Mouse (Mus musculus) urinary bladder, postnatal 14 days (tissue): ENCODE measurements around the gene Hmgcs2.

Source experiments
- DNase-seq: peaks from one replicate; pipeline ENCODE4 v3.0.0; 2021; ENCODE audit warnings: low spot score

Hmgcs2 gene

DNA sequence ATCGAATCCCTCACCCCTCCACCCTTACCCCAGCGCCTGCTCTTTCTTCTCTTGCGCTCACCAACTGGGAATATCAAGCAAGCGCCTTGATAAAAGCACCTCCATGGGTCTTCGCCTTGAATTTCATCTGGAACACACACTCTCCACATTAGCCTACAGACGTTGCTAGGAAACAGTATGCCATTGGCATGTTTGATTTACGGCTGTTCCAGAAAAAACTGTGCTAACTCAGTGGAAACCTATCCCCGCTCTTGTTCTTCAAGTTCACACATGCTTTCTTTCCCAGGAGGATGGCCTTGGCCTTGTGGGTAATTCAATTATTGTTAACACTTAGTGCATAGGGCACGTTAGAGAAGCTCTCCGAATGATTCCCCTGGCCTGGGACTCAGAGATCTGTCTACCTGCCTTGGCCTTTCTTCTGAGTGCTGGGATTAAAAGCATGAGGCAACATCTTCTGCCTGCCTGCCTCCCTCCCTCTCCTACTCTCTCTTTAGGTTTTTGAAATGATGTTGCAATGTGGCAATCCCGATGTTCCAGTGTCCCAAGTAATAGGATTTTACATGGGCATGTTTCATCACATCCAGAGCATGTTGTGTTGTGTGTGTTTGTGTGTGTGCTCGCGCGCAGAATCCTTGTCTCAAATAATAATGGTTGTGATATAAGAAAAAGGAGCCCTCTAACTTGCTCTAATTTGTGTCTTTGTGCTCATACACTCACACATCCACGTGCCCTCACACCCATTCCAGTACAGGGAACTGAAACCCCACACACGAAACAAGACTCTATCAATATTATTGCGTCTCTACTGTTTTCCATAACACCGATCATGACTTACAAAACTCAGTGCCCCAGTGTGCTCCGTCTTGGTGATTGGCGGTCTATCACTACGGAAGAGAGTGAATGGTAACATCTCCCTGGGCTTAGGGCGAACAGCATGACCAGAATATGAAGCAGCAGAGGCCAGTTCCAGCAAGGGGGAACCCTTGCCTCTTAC is 56.7 kb downstream of the Hmgcs2 start:
- DNase-seq, result no peak

DNA sequence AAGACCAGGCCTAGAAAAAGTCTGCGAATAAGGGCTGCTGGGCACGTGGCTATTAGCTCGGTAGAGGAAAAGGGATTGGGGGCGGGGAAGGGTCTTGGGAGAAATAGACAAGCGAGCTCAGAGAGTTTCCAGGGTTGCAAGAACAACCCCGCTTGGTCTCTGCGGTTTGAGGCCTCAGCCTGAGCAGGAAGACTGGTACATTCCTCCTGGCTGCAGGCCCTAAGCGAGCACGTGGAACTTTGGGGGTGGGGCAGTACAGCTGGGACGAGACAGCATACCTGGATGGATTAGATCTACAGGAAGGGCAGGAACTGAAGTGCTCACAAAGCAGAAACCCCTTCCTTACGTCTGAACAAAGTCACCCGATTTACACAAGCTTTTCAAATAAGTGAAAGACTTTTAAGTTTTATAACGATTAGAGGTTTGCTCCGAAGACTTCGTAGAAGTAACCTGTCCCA is 58.4 kb downstream of the Hmgcs2 start:
- DNase-seq, result peak; percentile 80

DNA sequence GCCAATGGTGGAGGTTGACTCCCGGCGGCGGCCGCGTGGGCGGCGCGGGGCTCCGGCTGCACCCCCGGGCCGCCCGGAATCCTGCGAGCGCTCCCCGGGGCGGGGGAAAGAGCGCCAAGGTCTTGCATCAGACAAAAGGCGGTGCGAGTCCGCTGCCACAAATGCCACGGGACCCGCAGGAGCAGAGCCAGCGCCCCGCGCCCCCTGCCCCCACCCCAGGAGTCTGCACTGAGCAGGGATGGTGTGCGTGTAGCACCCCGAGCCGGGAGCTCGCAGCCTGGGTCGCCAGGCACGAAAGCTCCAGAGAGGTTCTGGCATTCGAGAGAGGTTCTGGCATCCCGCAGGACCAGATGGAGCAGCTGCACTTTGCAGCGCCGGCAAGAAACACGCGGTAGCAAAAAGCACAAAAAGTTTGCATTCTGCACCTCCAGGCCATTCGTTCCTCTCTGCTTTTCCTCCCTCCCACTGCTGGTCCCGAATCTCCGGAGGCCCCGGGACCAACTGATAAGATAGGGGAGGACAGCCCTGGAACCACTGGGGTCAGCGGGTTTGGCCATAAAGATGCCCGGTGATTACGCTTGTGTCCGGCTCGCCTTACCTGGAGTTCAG is 59.0 kb downstream of the Hmgcs2 start:
- peak; percentile 52 for DNase-seq

GRCm38 (mm10) chr3:98339706-98340109 is 59.5 kb downstream of the Hmgcs2 start, which contains the start of gene Phgdh:
Gene Phgdh (minus strand): TSS chr3:98339990.
- peak; percentile 74 for DNase-seq

DNA sequence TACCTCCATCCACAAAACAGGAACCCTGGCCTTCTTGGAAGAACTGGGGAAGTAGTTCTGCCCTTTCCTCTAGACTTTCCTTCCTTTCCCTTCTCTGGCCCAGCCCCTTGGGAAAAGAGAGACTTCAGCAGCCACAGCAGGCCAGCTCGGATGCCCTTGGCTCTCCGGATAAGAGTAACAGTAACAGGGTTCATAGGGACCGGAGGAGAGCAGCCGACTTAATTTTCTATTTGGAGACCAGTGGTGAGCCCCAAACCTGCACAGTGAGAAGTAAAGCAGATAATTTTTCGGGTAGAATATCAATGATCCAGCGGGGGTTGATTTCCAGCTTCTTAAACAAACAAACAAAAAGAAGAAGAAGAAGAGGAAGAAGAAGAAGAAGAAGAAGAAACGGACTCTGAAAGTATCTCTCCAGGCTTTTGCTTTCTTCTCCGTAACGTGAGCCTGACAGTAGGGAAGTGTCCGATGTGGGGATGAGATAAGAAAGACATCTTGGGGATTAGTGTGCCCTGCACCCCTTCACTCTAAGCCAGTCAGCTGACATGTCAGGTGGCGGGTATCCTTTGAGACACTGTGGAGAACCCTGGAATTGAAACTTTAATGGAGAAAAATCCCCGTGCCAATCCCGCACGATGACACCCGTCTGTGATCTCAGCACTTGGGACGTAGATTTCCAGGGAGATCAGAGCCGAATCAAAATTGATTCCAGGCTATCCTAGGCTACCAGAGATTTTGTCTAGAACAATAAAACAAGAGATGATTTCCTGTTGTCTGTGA is 60.8 kb downstream of the Hmgcs2 start:
- no peak for DNase-seq

GRCm38 (mm10) chr3:98343235-98343634 is 63.0 kb downstream of the Hmgcs2 start:
- no peak for DNase-seq

DNA sequence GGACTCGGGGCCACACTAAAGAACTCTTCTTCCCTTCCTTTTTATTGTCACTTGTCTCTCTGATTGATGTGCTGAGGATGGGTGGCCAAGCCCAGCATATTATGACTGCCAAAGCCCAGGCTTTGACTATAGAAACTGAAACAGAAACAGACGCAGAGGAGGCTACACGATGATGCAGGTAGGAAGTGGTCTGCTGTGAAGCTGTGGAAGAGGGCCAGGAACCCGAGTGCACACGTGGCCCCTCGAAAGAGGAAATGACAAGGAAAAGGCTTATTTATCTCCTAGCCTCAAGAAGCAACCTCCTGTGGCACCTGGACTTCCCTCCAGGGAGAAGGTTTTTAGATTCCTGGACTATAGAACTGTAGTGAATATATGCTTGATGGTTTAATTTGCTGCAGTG is 67.9 kb downstream of the Hmgcs2 start:
- no peak for DNase-seq

DNA sequence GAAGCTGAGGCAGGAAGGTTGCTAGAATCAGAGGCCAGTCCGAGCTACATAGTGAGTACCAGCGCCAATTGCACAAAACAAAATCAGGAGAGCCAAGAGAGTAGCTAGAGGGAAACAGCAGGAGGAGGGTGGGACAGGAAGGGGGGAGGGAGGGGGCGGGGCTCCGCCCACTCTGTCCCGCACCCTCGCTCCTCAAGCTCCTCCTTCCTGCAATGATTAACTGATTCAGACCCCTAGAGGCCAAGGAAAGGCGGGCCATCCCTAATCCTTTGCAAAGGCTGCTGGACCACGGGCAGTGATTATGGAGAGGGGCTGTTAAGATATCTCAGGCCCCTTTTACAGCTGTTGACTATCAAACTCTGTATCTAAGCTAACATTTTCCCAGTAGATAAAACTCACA is 68.5 kb downstream of the Hmgcs2 start:
- DNase-seq, result no peak

- peak; percentile 80 for DNase-seq
These were observed 73.7 kb downstream of the Hmgcs2 start for GRCm38 (mm10) chr3:98353892-98354291.

GRCm38 (mm10) chr3:98355344-98356025 is 75.2 kb downstream of the Hmgcs2 start:
- DNase-seq, result no peak

DNA sequence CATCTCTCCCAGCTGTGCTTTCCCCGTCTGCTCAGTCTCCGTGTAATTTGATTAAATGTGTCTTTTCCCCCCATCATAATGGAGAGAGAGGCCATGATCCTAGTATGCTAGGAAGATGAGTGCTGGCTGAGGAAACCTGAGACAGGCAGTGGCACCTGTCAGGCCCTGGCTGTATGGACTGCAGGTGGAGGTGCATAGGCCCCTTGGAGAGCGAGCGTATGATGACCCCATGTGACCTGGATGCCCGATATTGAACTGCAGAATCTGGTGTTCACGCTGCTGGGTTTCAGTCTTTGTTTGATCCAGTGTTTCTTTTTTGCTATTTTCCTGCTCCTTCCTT is 75.8 kb downstream of the Hmgcs2 start:
- no peak for DNase-seq

- no peak for DNase-seq
These were observed 76.6 kb downstream of the Hmgcs2 start for GRCm38 (mm10) chr3:98356632-98357370.
